Mouse (Mus musculus) urinary bladder, adult 2 months (tissue): ENCODE results near the gene Tssk2. TPM values are rescaled to one million over a fixed set of nuclear protein-coding genes. Genes with fewer than 3 reads are reported as not detected.

ENCODE experiments used
- DNase-seq: peaks from one replicate; pipeline ENCODE4 v3.0.0; 2022; ENCODE audit warnings: low spot score
- polyA plus RNA-seq: library from polyadenylated mRNA; depleted of rRNA; stranded (reverse); fragments of >200 nt; gene quantifications from 2 replicates; pipeline ENCODE4 v1.2.3, GENCODE M21; 2012; rRNA removed

The Tssk2 gene
- polyA plus RNA-seq, 1 experiment: not detected

- DNase-seq: no peak
Measured at GRCm38 (mm10) chr16:17945081-17945831, 46.8 kb downstream of the Tssk2 start.

GRCm38 (mm10) chr16:17949421-17949877, 51.0 kb downstream of the Tssk2 start:
- no peak for DNase-seq

Other genes starting within 250 kb of the Tssk2 start
- 36.5 and 56.4 TPM in 2 replicates for gene Med15, start 165.7 kb upstream of the Tssk2 start, polyA plus RNA-seq
- gene Klhl22, start 139.0 kb upstream of the Tssk2 start, polyA plus RNA-seq: 38.8 and 40.9 TPM in 2 replicates
- gene Scarf2, start 101.4 kb upstream of the Tssk2 start, polyA plus RNA-seq: 36.0 and 45.5 TPM in 2 replicates
- not detected in 2 replicates for gene B830017H08Rik, start 65.5 kb upstream of the Tssk2 start, polyA plus RNA-seq
- 2.3 and 4.0 TPM in 2 replicates for gene Car15, start 60.3 kb upstream of the Tssk2 start, polyA plus RNA-seq
- 0.60 and 0.70 TPM in 2 replicates for gene Gm20518, start 7.0 kb upstream of the Tssk2 start, polyA plus RNA-seq
- 0.07 and 0.08 TPM in 2 replicates for gene Tssk1, start 4.4 kb upstream of the Tssk2 start, polyA plus RNA-seq
- gene Dgcr2, start 75 bp upstream of the Tssk2 start, polyA plus RNA-seq: 48.7 and 50.0 TPM in 2 replicates
- gene Ess2, start 12.7 kb downstream of the Tssk2 start, polyA plus RNA-seq: 26.0 and 26.7 TPM in 2 replicates
- gene Gsc2, start 16.4 kb downstream of the Tssk2 start, polyA plus RNA-seq: not detected in 2 replicates
- 67.3 and 77.5 TPM in 2 replicates for gene Slc25a1, start 29.6 kb downstream of the Tssk2 start, polyA plus RNA-seq
- gene Vpreb2, start 81.8 kb downstream of the Tssk2 start, polyA plus RNA-seq: not detected in 2 replicates
- gene Dgcr6, start 154.2 kb downstream of the Tssk2 start, polyA plus RNA-seq: 105 and 136 TPM in 2 replicates
- 35.2 and 40.6 TPM in 2 replicates for gene Prodh, start 191.6 kb downstream of the Tssk2 start, polyA plus RNA-seq
- gene Rtn4r, start 229.0 kb downstream of the Tssk2 start, polyA plus RNA-seq: 4.3 and 4.9 TPM in 2 replicates